Mouse (Mus musculus) kidney, postnatal 0 days (tissue): ENCODE measurements around the gene Was. TPM values are rescaled to one million over a fixed set of nuclear protein-coding genes. Genes with fewer than 3 reads are reported as not detected.

Source experiments
- ATAC-seq: fragments of 200-750 bp; cut with Nextera tagmentation; replicated peaks from 2 replicates; pipeline ENCODE4 v1.8.0; 2017; ENCODE audit warnings: low read depth, moderate number of reproducible peaks, moderate TSS enrichment, moderate library complexity; ENCODE audit not compliant: low FRiP score
- DNase-seq: peaks from one replicate; pipeline ENCODE4 v3.0.0-alpha.2; 2016; ENCODE audit warnings: low spot score
- H3K27ac ChIP-seq: fragments of 300-500 bp; sonication (generic); 2 replicates; pipeline ENCODE4 v1.5.1; 2014; ENCODE audit warnings: mild to moderate bottlenecking
- H3K27me3 ChIP-seq: fragments of 300-500 bp; sonication (generic); 2 replicates; pipeline ENCODE4 v1.6.1; 2014; ENCODE audit warnings: low read length, mixed read lengths; ENCODE audit not compliant: insufficient read depth
- H3K36me3 ChIP-seq: fragments of 300-500 bp; sonication (generic); 2 replicates; pipeline ENCODE4 v1.6.1; 2014; ENCODE audit warnings: low read length, mixed read lengths; ENCODE audit not compliant: insufficient read depth
- H3K4me1 ChIP-seq: fragments of 300-500 bp; sonication (generic); replicated peaks from 2 replicates; pipeline ENCODE4 v1.6.1; 2014; ENCODE audit warnings: antibody characterized with exemption, low read length, mixed read lengths; ENCODE audit not compliant: insufficient read depth
- H3K4me2 ChIP-seq: fragments of 300-500 bp; sonication (generic); 2 replicates; pipeline ENCODE4 v1.6.1; 2014; ENCODE audit warnings: mild to moderate bottlenecking, low read length, moderate library complexity, mixed read lengths
- H3K4me3 ChIP-seq: fragments of 300-500 bp; sonication (generic); replicated peaks from 2 replicates; pipeline ENCODE4 v1.5.1; 2014; ENCODE audit warnings: low read depth, low read length
- H3K9ac ChIP-seq: fragments of 300-500 bp; sonication (generic); 2 replicates; pipeline ENCODE4 v1.6.1; 2014; ENCODE audit warnings: low read depth, low read length
- H3K9me3 ChIP-seq: fragments of 300-500 bp; sonication (generic); replicated peaks from 2 replicates; pipeline ENCODE4 v1.6.1; 2016; ENCODE audit warnings: low read length, inconsistent platforms, mixed read lengths
- CTCF ChIP-seq: IDR thresholded peaks from 2 replicates; pipeline ENCODE4 v1.5.1; 2016; ENCODE audit warnings: antibody characterized with exemption, low read depth, mild to moderate bottlenecking, moderate library complexity
- WGBS: fragments of 180-500 bp; shearing (Covaris S2); extraction: QIAGEN DNeasy Blood & Tissue Kit; methylation state at CpG from one replicate; pipeline ENCODE4 v1.1.7; 2014; 5-methylcytosine and 5-hydroxymethylcytosine counted together
- polyA plus RNA-seq: library from polyadenylated mRNA; unstranded; fragments of >200 nt; fragmentation: Nextera tagmentation; extraction: Ambion mirVana; gene quantifications from 2 replicates; pipeline ENCODE4 v1.2.1, GENCODE M21; 2015

Was gene
- polyA plus RNA-seq, 1 experiment from 2014 or later = 0.16 TPM

DNA sequence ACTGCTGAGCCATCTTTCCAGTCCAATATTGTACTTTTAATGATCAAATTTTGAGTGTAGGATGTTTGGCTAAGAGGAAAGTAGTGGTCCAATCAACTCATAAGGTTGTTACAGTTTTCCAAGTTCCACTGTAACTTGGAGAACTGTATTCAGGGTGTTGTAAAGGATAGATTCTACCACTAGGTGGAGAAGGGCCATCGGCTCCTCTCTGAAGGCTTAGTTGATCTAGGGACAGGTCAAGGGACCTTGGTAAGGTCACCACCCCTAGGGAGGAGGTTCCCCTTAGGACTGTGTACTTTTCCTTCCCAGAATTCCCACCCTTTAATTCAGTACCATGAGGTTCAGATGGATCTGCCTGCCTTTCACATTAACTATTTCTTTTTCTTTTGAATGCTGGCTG is 57.3 kb downstream of the Was start:
- Histone ChIP-seq H3K4me2 (no peak overlapping the region), H3K9ac (no peak overlapping the region), H3K4me1 (no peaks in the 10 kb centered on the region), H3K36me3 (no peaks in the 10 kb centered on the region), H3K4me3 (no peak overlapping the region), H3K27ac (no peak overlapping the region), H3K9me3 (no peaks in the 10 kb centered on the region), H3K27me3 (no peaks in the 10 kb centered on the region)
- WGBS = 64% methylated on average over 1 of the region's 1 CpGs
- DNase-seq = no peak
- peak; percentile 38 for TF ChIP-seq CTCF
- no peak for ATAC-seq

Other genes starting within 250 kb of the Was start
- gene Otud5, start 249.1 kb downstream of the Was start, polyA plus RNA-seq = 31.8 and 36.8 TPM in 2 replicates
- gene Pim2, start 212.2 kb downstream of the Was start, polyA plus RNA-seq = 6.2 and 7.8 TPM in 2 replicates
- 25.9 and 32.5 TPM in 2 replicates for gene Slc35a2, start 206.5 kb downstream of the Was start, polyA plus RNA-seq
- gene Pqbp1, start 191.2 kb downstream of the Was start, polyA plus RNA-seq = 99.7 and 108 TPM in 2 replicates
- gene Timm17b, start 191.1 kb downstream of the Was start, polyA plus RNA-seq = 140 and 145 TPM in 2 replicates
- gene Gm10491, start 182.7 kb downstream of the Was start, polyA plus RNA-seq = not detected in 2 replicates
- gene Gm10490, start 181.0 kb downstream of the Was start, polyA plus RNA-seq = not detected in 2 replicates
- 0.41 and 0.59 TPM in 2 replicates for gene Pcsk1n, start 170.7 kb downstream of the Was start, polyA plus RNA-seq
- not detected in 2 replicates for gene Eras, start 161.9 kb downstream of the Was start, polyA plus RNA-seq
- gene Hdac6, start 142.6 kb downstream of the Was start, polyA plus RNA-seq = 39.4 and 44.4 TPM in 2 replicates
- 0.08 and 0.09 TPM in 2 replicates for gene Gata1, start 112.4 kb downstream of the Was start, polyA plus RNA-seq
- 3.1 and 3.2 TPM in 2 replicates for gene Glod5, start 72.0 kb downstream of the Was start, polyA plus RNA-seq
- gene Suv39h1, start 15.7 kb downstream of the Was start, polyA plus RNA-seq = 32.5 and 34.1 TPM in 2 replicates
- gene Wdr13, start 42.4 kb upstream of the Was start, polyA plus RNA-seq = 17.9 and 19.5 TPM in 2 replicates
- gene Rbm3, start 55.4 kb upstream of the Was start, polyA plus RNA-seq = 766 and 794 TPM in 2 replicates
- gene Tbc1d25, start 85.7 kb upstream of the Was start, polyA plus RNA-seq = 9.6 and 10.4 TPM in 2 replicates
- gene Ebp, start 103.0 kb upstream of the Was start, polyA plus RNA-seq = 50.9 and 54.2 TPM in 2 replicates
- gene Porcn, start 116.0 kb upstream of the Was start, polyA plus RNA-seq = 7.7 and 8.9 TPM in 2 replicates
- 27.7 and 29.2 TPM in 2 replicates for gene Ftsj1, start 161.9 kb upstream of the Was start, polyA plus RNA-seq
- 0.42 and 0.93 TPM in 2 replicates for gene Slc38a5, start 180.6 kb upstream of the Was start, polyA plus RNA-seq
- gene Ssxb10, start 236.9 kb upstream of the Was start, polyA plus RNA-seq = not detected in 2 replicates